Comparison of ENCODE assay signal across 8 mouse cellular contexts in genomic region chr9:83664951-83665350, GRCm38 (mm10).
DNase-seq lines count a peak whose midpoint lies in the region; ATAC-seq and TF ChIP-seq lines count a peak whose summit lies in the region.

No protein-coding gene starts in this region.

- peak overlapping the region; percentile 52 for H3K4me2 ChIP-seq in liver, embryonic 14.5 days (ENCODE audit: low read depth)
- no peak overlapping the region for H3K4me2 ChIP-seq in liver, embryonic 12.5 days
- peak overlapping the region; percentile 54 for H3K4me2 ChIP-seq in forebrain, embryonic 12.5 days
- peak overlapping the region; percentile 68 for H3K4me2 ChIP-seq in intestine, embryonic 15.5 days (replicated peaks)
- peak overlapping the region; percentile 56 for H3K4me2 ChIP-seq in neural tube, embryonic 14.5 days (ENCODE audit: low read depth, low read length)

- intact Hi-C loops in left cerebral cortex, postnatal 14 days (cut with DNase I), result no loop called here

- DNase-seq in liver, embryonic 14.5 days (ENCODE audit: low read depth in 3 of 3, low spot score in 3 of 3), result no peak
- DNase-seq in natural killer cell, adult 2 months (ENCODE audit: low spot score in 2 of 2), result no peak
- DNase-seq in left cerebral cortex, postnatal 14 days (ENCODE audit: low spot score in 2 of 2), result no peak
- no peak for DNase-seq in cerebellum, adult 11-12 months

- no peak for TF ChIP-seq CTCF in liver, embryonic 14.5 days (IDR thresholded peaks at IDR 0.05; ENCODE audit: low read depth)

- H3K9me3 ChIP-seq in liver, embryonic 14.5 days (ENCODE audit: control insufficient read depth, low read length), result no peaks in the 10 kb centered on the region
- H3K9me3 ChIP-seq in liver, embryonic 12.5 days (replicated peaks), result 0 out of 2 replicates have a peak, but pooled peaks cover 3% of the 10 kb centered on the region
- no peaks in the 10 kb centered on the region for H3K9me3 ChIP-seq in forebrain, embryonic 12.5 days
- no peaks in the 10 kb centered on the region for H3K9me3 ChIP-seq in intestine, embryonic 15.5 days
- no peaks in the 10 kb centered on the region for H3K9me3 ChIP-seq in neural tube, embryonic 14.5 days (ENCODE audit: control insufficient read depth, low read length)

- TF ChIP-seq EP300 in liver, embryonic 14.5 days (IDR thresholded peaks at IDR 0.05; ENCODE audit: low read depth), result no peak

- ATAC-seq in liver, embryonic 14.5 days (ENCODE audit: insufficient read depth), result no peak
- no peak for ATAC-seq in liver, embryonic 12.5 days
- peak; percentile 23; the same call in 1 of the 2 replicates for ATAC-seq in forebrain, embryonic 12.5 days (ENCODE audit: low FRiP score)
- peak; percentile 63 for ATAC-seq in intestine, embryonic 15.5 days
- ATAC-seq in neural tube, embryonic 14.5 days (ENCODE audit: low read depth), result peak; percentile 4; the same call in 1 of the 2 replicates

- no peaks in the 10 kb centered on the region for H3K4me1 ChIP-seq in liver, embryonic 14.5 days (replicated peaks; ENCODE audit: control insufficient read depth in 2 of 2, insufficient read depth in 2 of 2, low read length in 1 of 2)
- H3K4me1 ChIP-seq in liver, embryonic 12.5 days, result no peaks in the 10 kb centered on the region
- peaks cover 16% of the 10 kb centered on the region for H3K4me1 ChIP-seq in forebrain, embryonic 12.5 days
- no peaks in the 10 kb centered on the region for H3K4me1 ChIP-seq in intestine, embryonic 15.5 days (replicated peaks)
- H3K4me1 ChIP-seq in neural tube, embryonic 14.5 days (ENCODE audit: control insufficient read depth, insufficient read depth, low read length), result 0 out of 2 replicates have a peak, but pooled peaks cover 5% of the 10 kb centered on the region

- H3K27me3 ChIP-seq in liver, embryonic 14.5 days (ENCODE audit: control insufficient read depth, insufficient read depth, low read length), result no peaks in the 10 kb centered on the region
- H3K27me3 ChIP-seq in liver, embryonic 12.5 days (replicated peaks), result no peaks in the 10 kb centered on the region
- H3K27me3 ChIP-seq in forebrain, embryonic 12.5 days, result no peaks in the 10 kb centered on the region; the same call in 1 of the 2 replicates
- H3K27me3 ChIP-seq in intestine, embryonic 15.5 days (replicated peaks), result no peaks in the 10 kb centered on the region
- H3K27me3 ChIP-seq in neural tube, embryonic 14.5 days (ENCODE audit: control insufficient read depth, insufficient read depth, low read length), result no peaks in the 10 kb centered on the region

- H3K27ac ChIP-seq in liver, embryonic 14.5 days, result no peak overlapping the region
- no peak overlapping the region for H3K27ac ChIP-seq in liver, embryonic 12.5 days
- H3K27ac ChIP-seq in forebrain, embryonic 12.5 days, result peak overlapping the region; percentile 77
- no peak overlapping the region for H3K27ac ChIP-seq in intestine, embryonic 15.5 days
- peak overlapping the region; percentile 83 for H3K27ac ChIP-seq in neural tube, embryonic 14.5 days (ENCODE audit: low read depth, low read length)

- WGBS in liver, embryonic 14.5 days (ENCODE audit: insufficient replicate concordance), result 59% methylated on average over 8 of the region's 8 CpGs
- 60% methylated on average over 8 of the region's 8 CpGs for WGBS in liver, embryonic 12.5 days (ENCODE audit: insufficient replicate concordance)
- 19% methylated on average over 8 of the region's 8 CpGs for WGBS in forebrain, embryonic 12.5 days
- WGBS in intestine, embryonic 15.5 days, result 29% methylated on average over 8 of the region's 8 CpGs
- WGBS in neural tube, embryonic 14.5 days, result 36% methylated on average over 8 of the region's 8 CpGs

- no peak overlapping the region for H3K4me3 ChIP-seq in liver, embryonic 14.5 days (ENCODE audit: insufficient read depth in 1 of 2, low read depth in 2 of 2, low read length in 2 of 2)
- H3K4me3 ChIP-seq in liver, embryonic 12.5 days, result no peak overlapping the region
- no peak overlapping the region for H3K4me3 ChIP-seq in forebrain, embryonic 12.5 days (replicated peaks)
- peak overlapping the region; percentile 33; the same call in 1 of the 2 replicates for H3K4me3 ChIP-seq in intestine, embryonic 15.5 days (replicated peaks)
- peak overlapping the region; percentile 36 for H3K4me3 ChIP-seq in neural tube, embryonic 14.5 days (ENCODE audit: low read depth, low read length)

- H3K36me3 ChIP-seq in liver, embryonic 14.5 days (replicated peaks; ENCODE audit: control insufficient read depth, insufficient read depth, low read depth), result no peaks in the 10 kb centered on the region
- no peaks in the 10 kb centered on the region for H3K36me3 ChIP-seq in liver, embryonic 12.5 days
- no peaks in the 10 kb centered on the region for H3K36me3 ChIP-seq in forebrain, embryonic 12.5 days (replicated peaks)
- H3K36me3 ChIP-seq in intestine, embryonic 15.5 days, result no peaks in the 10 kb centered on the region
- H3K36me3 ChIP-seq in neural tube, embryonic 14.5 days (ENCODE audit: control insufficient read depth, insufficient read depth, low read length), result no peaks in the 10 kb centered on the region

- no peak overlapping the region for H3K9ac ChIP-seq in liver, embryonic 14.5 days (replicated peaks)
- no peak overlapping the region for H3K9ac ChIP-seq in liver, embryonic 12.5 days
- peak overlapping the region; percentile 22; the same call in 1 of the 2 replicates for H3K9ac ChIP-seq in forebrain, embryonic 12.5 days
- H3K9ac ChIP-seq in intestine, embryonic 15.5 days, result no peak overlapping the region
- H3K9ac ChIP-seq in neural tube, embryonic 14.5 days (replicated peaks; ENCODE audit: low read depth, low read length), result peak overlapping the region; percentile 72

Comparison
In these comparisons a context has a peak if more than half of its experiments do, and no peak if none do; other contexts are left out.
1. ATAC-seq: peak in forebrain, embryonic 12.5 days (single experiment), intestine, embryonic 15.5 days (single experiment) and neural tube, embryonic 14.5 days (single experiment); none in liver, embryonic 14.5 days (single experiment) and liver, embryonic 12.5 days (single experiment).
2. H3K27ac ChIP-seq: peak in forebrain, embryonic 12.5 days (single experiment) and neural tube, embryonic 14.5 days (single experiment); none in liver, embryonic 14.5 days (single experiment), liver, embryonic 12.5 days (single experiment) and intestine, embryonic 15.5 days (single experiment).
3. H3K4me3 ChIP-seq: peak in intestine, embryonic 15.5 days (single experiment) and neural tube, embryonic 14.5 days (single experiment); none in liver, embryonic 14.5 days (0 of 2), liver, embryonic 12.5 days (single experiment) and forebrain, embryonic 12.5 days (single experiment).
4. H3K9ac ChIP-seq: peak in forebrain, embryonic 12.5 days (single experiment) and neural tube, embryonic 14.5 days (single experiment); none in liver, embryonic 14.5 days (single experiment), liver, embryonic 12.5 days (single experiment) and intestine, embryonic 15.5 days (single experiment).